Mouse (Mus musculus): Measurements from ENCODE around the gene Ppa2. TPM values are rescaled to one million over a fixed set of nuclear protein-coding genes. Genes with fewer than 3 reads are reported as not detected.

Gene Ppa2
- 70.3 and 70.6 TPM in 2 replicates for polyA plus RNA-seq (2015; fragmentation: Nextera tagmentation; extraction: Ambion mirVana)

DNA sequence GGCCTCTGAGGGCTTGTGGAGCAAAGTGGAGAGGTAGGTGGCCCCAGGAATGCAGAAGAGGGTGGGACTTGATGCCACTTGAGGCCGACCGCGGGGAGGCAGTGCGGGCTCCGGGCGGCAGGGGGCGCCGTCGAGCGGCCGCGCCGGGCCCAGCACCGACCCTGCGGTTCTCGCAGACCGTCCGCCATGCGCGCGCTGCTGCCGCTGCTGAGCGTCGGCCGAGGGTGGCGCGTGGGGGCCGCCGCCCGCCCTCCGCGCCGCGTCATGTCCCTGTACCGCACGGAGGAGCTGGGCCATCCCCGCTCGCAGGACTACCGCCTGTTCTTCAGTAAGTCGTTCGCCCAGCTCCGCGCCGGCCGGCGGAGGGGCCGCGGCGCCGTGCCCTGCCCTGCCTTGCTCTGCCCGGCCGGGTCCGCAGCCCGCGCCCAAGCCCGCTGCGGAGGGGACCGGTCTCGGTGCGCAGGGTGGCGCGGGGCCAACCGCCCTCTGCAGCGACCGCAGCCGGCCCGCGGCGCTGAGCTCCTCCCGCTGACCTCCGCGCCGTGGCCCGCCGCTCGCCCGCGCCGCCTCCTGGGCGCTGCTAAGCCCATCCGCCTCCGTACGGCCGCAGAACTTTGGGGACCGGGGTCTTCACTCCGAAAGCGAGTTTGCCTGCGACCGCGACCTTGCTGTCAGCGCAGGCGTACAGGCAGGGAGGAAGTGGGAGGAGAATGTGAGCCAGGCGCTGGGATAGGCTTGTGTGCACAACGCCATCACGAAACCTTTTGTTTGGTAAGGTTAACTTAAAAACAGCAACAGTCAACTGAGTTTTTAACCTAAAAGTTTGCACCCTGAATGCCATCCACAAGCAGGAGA is at the start of gene Ppa2:
Gene Ppa2, plus strand, starts transcription at position 157 of the 855 bp plus-strand sequence.
- Histone ChIP-seq H3K9ac (replicated peaks) (peak within 1 kb of the TSS; percentile 85), H3K27ac (replicated peaks) (peak within 1 kb of the TSS; percentile 96), H3K9me3 (no peaks in the 10 kb centered on the region), H3K4me3 (peak within 1 kb of the TSS; percentile 91), H3K4me1 (peaks cover 15% of the 10 kb centered on the region; the same call in 1 of the 2 replicates), H3K4me2 (replicated peaks) (peak within 1 kb of the TSS; percentile 61), H3K27me3 (no peaks in the 10 kb centered on the region), H3K36me3 (no peaks in the 10 kb centered on the region)
- ATAC-seq (replicated peaks) = peak; percentile 96
- under 1% methylated on average over 95 of the region's 95 CpGs for WGBS

DNA sequence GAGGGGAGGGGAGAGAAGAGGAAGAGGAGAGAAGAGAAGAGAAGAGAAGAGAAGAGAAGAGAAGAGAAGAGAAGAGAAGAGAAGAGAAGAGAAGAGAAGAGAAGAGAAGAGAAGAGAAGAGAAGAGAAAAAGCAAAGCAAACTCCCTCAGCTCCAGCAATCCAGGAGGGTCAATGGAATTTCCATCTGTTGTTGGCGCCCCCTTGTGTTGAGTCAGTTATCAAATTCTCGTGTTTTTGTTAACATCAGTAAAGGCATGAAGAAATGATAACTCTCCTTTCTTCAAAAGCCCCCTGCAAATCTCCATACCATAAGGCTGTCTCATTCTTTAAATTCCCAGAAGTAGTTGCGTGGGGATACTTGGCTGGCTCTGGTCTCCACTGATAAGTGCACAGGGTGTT is 38.0 kb upstream of the Ppa2 start:
- Histone ChIP-seq H3K27ac (replicated peaks) (no peak overlapping the region), H3K36me3 (no peaks in the 10 kb centered on the region), H3K4me2 (replicated peaks) (no peak overlapping the region), H3K4me1 (no peaks in the 10 kb centered on the region), H3K27me3 (no peaks in the 10 kb centered on the region), H3K4me3 (no peak overlapping the region), H3K9me3 (no peaks in the 10 kb centered on the region), H3K9ac (replicated peaks) (no peak overlapping the region)
- no peak for ATAC-seq (replicated peaks)
- 16% methylated on average over 3 of the region's 3 CpGs for WGBS

- Histone ChIP-seq H3K27me3 (no peaks in the 10 kb centered on the region), H3K4me1 (no peaks in the 10 kb centered on the region), H3K36me3 (no peaks in the 10 kb centered on the region), H3K4me3 (no peak overlapping the region), H3K27ac (replicated peaks) (no peak overlapping the region), H3K9me3 (no peaks in the 10 kb centered on the region), H3K9ac (replicated peaks) (no peak overlapping the region), H3K4me2 (replicated peaks) (no peak overlapping the region)
- ATAC-seq (replicated peaks) = no peak
- WGBS = 60% methylated on average over 5 of the region's 5 CpGs
Observed at GRCm38 (mm10) chr3:133284587-133284986, 25.3 kb upstream of the Ppa2 start.

- Histone ChIP-seq H3K27ac (replicated peaks) (no peak overlapping the region), H3K27me3 (no peaks in the 10 kb centered on the region), H3K4me3 (no peak overlapping the region), H3K4me2 (replicated peaks) (no peak overlapping the region), H3K9ac (replicated peaks) (no peak overlapping the region), H3K4me1 (no peaks in the 10 kb centered on the region), H3K36me3 (no peaks in the 10 kb centered on the region), H3K9me3 (no peaks in the 10 kb centered on the region)
- no peak for ATAC-seq (replicated peaks)
- WGBS = 95% methylated on average over 2 of the region's 2 CpGs
Observed at GRCm38 (mm10) chr3:133288795-133289194, 21.1 kb upstream of the Ppa2 start.

- no peaks in the 10 kb centered on the region for H3K4me1 ChIP-seq
- no peak overlapping the region for H3K9ac ChIP-seq (replicated peaks)
- no peaks in the 10 kb centered on the region for H3K36me3 ChIP-seq
- no peaks in the 10 kb centered on the region for H3K9me3 ChIP-seq
- no peak overlapping the region for H3K27ac ChIP-seq (replicated peaks)
- H3K27me3 ChIP-seq = no peaks in the 10 kb centered on the region
- no peak overlapping the region for H3K4me3 ChIP-seq
- no peak for ATAC-seq (replicated peaks)
- 92% methylated on average over 3 of the region's 3 CpGs for WGBS
- H3K4me2 ChIP-seq (replicated peaks) = no peak overlapping the region
Observed at GRCm38 (mm10) chr3:133304328-133304727, 5.6 kb upstream of the Ppa2 start.

DNA sequence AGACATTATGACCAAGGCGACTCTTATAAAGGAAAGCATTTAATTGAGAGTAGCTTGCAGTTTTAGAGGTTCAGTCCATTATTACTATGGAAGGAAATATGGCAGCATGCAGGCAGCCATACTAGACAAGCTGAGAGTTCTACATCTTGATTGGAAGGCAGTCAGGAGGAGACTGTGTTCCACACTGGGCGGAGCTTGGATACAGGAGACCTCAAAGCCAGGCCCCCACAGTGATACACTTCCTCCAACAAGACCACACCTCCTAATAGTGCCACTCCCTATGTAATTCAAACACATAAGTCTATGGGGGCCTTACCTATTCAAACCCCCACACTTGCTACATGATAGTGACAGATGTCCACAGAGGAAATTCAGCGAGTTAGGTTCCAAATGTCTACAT is 1.5 kb upstream of the Ppa2 start:
- no peaks in the 10 kb centered on the region for H3K27me3 ChIP-seq
- no peaks in the 10 kb centered on the region for H3K36me3 ChIP-seq
- H3K4me3 ChIP-seq = no peak overlapping the region
- no peak overlapping the region for H3K9ac ChIP-seq (replicated peaks)
- no peaks in the 10 kb centered on the region for H3K9me3 ChIP-seq
- no peak overlapping the region for H3K27ac ChIP-seq (replicated peaks)
- peaks cover 15% of the 10 kb centered on the region; the same call in 1 of the 2 replicates for H3K4me1 ChIP-seq
- WGBS = 94% methylated on average over 3 of the region's 3 CpGs
- no peak for ATAC-seq (replicated peaks)
- H3K4me2 ChIP-seq (replicated peaks) = no peak overlapping the region

- Histone ChIP-seq H3K36me3 (no peaks in the 10 kb centered on the region), H3K4me1 (peaks cover 15% of the 10 kb centered on the region; the same call in 1 of the 2 replicates), H3K4me3 (no peak overlapping the region), H3K9me3 (no peaks in the 10 kb centered on the region), H3K27me3 (no peaks in the 10 kb centered on the region), H3K27ac (replicated peaks) (no peak overlapping the region), H3K9ac (replicated peaks) (no peak overlapping the region), H3K4me2 (replicated peaks) (no peak overlapping the region)
- no peak for ATAC-seq (replicated peaks)
- 94% methylated on average over 7 of the region's 7 CpGs for WGBS
Observed at GRCm38 (mm10) chr3:133309359-133309758, 551 bp upstream of the Ppa2 start.

GRCm38 (mm10) chr3:133310809-133311179 is 884 bp downstream of the Ppa2 start:
- peak; percentile 11; the same call in 1 of the 2 replicates for ATAC-seq (replicated peaks)
- H3K27me3 ChIP-seq = no peaks in the 10 kb centered on the region
- 13% methylated on average over 14 of the region's 14 CpGs for WGBS

GRCm38 (mm10) chr3:133312331-133312730 is 2.4 kb downstream of the Ppa2 start:
- no peaks in the 10 kb centered on the region for H3K36me3 ChIP-seq
- H3K27ac ChIP-seq (replicated peaks) = no peak overlapping the region
- 87% methylated on average over 3 of the region's 3 CpGs for WGBS
- no peaks in the 10 kb centered on the region for H3K27me3 ChIP-seq
- no peak overlapping the region for H3K4me3 ChIP-seq
- H3K4me1 ChIP-seq = peaks cover 15% of the 10 kb centered on the region; the same call in 1 of the 2 replicates
- no peak for ATAC-seq (replicated peaks)
- no peak overlapping the region for H3K4me2 ChIP-seq (replicated peaks)
- H3K9me3 ChIP-seq = no peaks in the 10 kb centered on the region
- H3K9ac ChIP-seq (replicated peaks) = no peak overlapping the region

More at GRCm38 (mm10) chr3:133310809-133311179, 884 bp downstream of the Ppa2 start:
- H3K9me3 ChIP-seq = no peaks in the 10 kb centered on the region
- H3K4me2 ChIP-seq (replicated peaks) = peak overlapping the region; percentile 61
- H3K36me3 ChIP-seq = no peaks in the 10 kb centered on the region
- peak overlapping the region; percentile 91 for H3K4me3 ChIP-seq
- H3K4me1 ChIP-seq = peaks cover 15% of the 10 kb centered on the region; the same call in 1 of the 2 replicates
- peak overlapping the region; percentile 96 for H3K27ac ChIP-seq (replicated peaks)
- peak overlapping the region; percentile 85 for H3K9ac ChIP-seq (replicated peaks)

- no peak overlapping the region for H3K9ac ChIP-seq (replicated peaks)
- no peak overlapping the region for H3K4me3 ChIP-seq
- H3K36me3 ChIP-seq = no peaks in the 10 kb centered on the region
- no peak for ATAC-seq (replicated peaks)
- no peak overlapping the region for H3K4me2 ChIP-seq (replicated peaks)
- 62% methylated on average over 6 of the region's 6 CpGs for WGBS
- H3K27ac ChIP-seq (replicated peaks) = no peak overlapping the region
- peaks cover 15% of the 10 kb centered on the region; the same call in 1 of the 2 replicates for H3K4me1 ChIP-seq
- no peaks in the 10 kb centered on the region for H3K27me3 ChIP-seq
- H3K9me3 ChIP-seq = no peaks in the 10 kb centered on the region
Observed at GRCm38 (mm10) chr3:133312850-133313249, 2.9 kb downstream of the Ppa2 start.

DNA sequence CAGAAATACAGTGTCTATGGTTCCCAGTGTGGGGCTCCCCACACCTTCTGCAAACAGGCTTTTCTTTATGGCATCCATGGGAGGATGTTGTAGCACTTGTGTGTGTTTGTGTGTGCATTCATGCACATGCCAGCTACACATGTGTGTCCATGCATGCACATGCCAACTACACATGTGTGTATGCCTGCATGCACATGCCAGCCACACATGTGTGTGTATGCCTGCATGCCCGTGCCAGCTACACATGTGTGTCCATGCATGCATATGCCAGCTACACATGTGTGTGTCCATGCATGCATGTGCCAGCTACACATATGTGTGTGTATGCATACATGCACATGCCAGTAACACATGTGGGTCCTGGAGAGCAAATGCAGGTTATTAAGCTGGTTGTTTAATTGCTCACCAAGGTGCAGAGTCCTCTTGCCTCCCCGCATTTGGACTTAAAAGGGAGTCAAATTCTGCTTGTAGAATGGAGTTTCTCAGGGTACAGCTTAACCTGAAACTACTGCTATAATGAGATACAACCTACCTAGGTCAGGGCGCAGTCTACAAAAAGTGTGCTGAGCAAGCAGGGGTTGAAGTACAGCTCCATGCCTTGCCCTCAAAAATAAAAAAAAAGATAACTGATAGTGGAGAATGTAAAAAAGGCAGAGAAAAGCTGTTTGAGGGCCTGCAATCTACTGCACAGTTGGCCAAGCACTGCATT is 3.7 kb downstream of the Ppa2 start:
- H3K36me3 ChIP-seq = no peaks in the 10 kb centered on the region
- no peak overlapping the region for H3K4me3 ChIP-seq
- H3K4me1 ChIP-seq = peaks cover 15% of the 10 kb centered on the region; the same call in 1 of the 2 replicates
- H3K9ac ChIP-seq (replicated peaks) = no peak overlapping the region
- H3K4me2 ChIP-seq (replicated peaks) = no peak overlapping the region
- no peaks in the 10 kb centered on the region for H3K9me3 ChIP-seq
- ATAC-seq (replicated peaks) = no peak
- no peak overlapping the region for H3K27ac ChIP-seq (replicated peaks)
- H3K27me3 ChIP-seq = no peaks in the 10 kb centered on the region
- 94% methylated on average over 3 of the region's 3 CpGs for WGBS

- H3K4me2 ChIP-seq (replicated peaks) = no peak overlapping the region
- ATAC-seq (replicated peaks) = no peak
- peaks cover 15% of the 10 kb centered on the region; the same call in 1 of the 2 replicates for H3K4me1 ChIP-seq
- no peak overlapping the region for H3K27ac ChIP-seq (replicated peaks)
- H3K9ac ChIP-seq (replicated peaks) = no peak overlapping the region
- WGBS = 43% methylated on average over 6 of the region's 6 CpGs
- H3K27me3 ChIP-seq = no peaks in the 10 kb centered on the region
- H3K36me3 ChIP-seq = no peaks in the 10 kb centered on the region
- no peaks in the 10 kb centered on the region for H3K9me3 ChIP-seq
- H3K4me3 ChIP-seq = no peak overlapping the region
Observed at GRCm38 (mm10) chr3:133314475-133314874, 4.6 kb downstream of the Ppa2 start.

Data from forebrain, embryonic 15.5 days (tissue).